Mouse (Mus musculus) G1E (cell line): Measurements from ENCODE around the gene Zfp282.

Source experiments
- CTCF ChIP-seq: IDR thresholded peaks from 2 replicates; pipeline ENCODE4 v1.5.1; 2012; ENCODE audit warnings: low read depth, low read length, inconsistent platforms, mixed read lengths
- GATA1 ChIP-seq: IDR thresholded peaks from 2 replicates; pipeline ENCODE4 v1.6.1; 2012; ENCODE audit warnings: borderline replicate concordance, low read length, inconsistent platforms, mixed read lengths
- POLR2AphosphoS5 ChIP-seq: IDR thresholded peaks from 2 replicates; pipeline ENCODE4 v1.6.1; 2012; ENCODE audit warnings: low read depth, low read length, inconsistent platforms; ENCODE audit not compliant: insufficient replicate concordance

- TF ChIP-seq GATA1 (no peak), CTCF (no peak), POLR2AphosphoS5 (no peak)
Measured at GRCm38 (mm10) chr6:47919646-47920446, 42.8 kb downstream of the Zfp282 start.
